Mouse (Mus musculus) spleen, adult 2 months (tissue): ENCODE data around the gene Prkaca.
"Not testable (repeated sequence)": the region's sequence is repeated elsewhere in the genome, so short reads cannot be mapped to it uniquely, and the experiment has no call there.

Experiments
- CTCF ChIP-seq: fragments of 200-500 bp; IDR thresholded peaks from 2 replicates; pipeline ENCODE4 v1.5.1; 2011; ENCODE audit warnings: mild to moderate bottlenecking, inconsistent platforms; ENCODE audit not compliant: insufficient read depth, insufficient read length, insufficient replicate concordance; ENCODE audit errors: extremely low read depth
- POLR2A ChIP-seq: fragments of 200-500 bp; IDR thresholded peaks from 2 replicates; pipeline ENCODE4 v1.6.1; 2011; ENCODE audit warnings: low read depth, low read length, inconsistent platforms

- not testable (repeated sequence) for TF ChIP-seq POLR2A, CTCF
These were observed 10.4 kb downstream of the Prkaca start for GRCm38 (mm10) chr8:83983222-83983621.
